Mouse (Mus musculus): ENCODE results near the gene Apoc2.
"Not testable (repeated sequence)": the region's sequence is repeated elsewhere in the genome, so short reads cannot be mapped to it uniquely, and the experiment has no call there.

Gene Apoc2

DNA sequence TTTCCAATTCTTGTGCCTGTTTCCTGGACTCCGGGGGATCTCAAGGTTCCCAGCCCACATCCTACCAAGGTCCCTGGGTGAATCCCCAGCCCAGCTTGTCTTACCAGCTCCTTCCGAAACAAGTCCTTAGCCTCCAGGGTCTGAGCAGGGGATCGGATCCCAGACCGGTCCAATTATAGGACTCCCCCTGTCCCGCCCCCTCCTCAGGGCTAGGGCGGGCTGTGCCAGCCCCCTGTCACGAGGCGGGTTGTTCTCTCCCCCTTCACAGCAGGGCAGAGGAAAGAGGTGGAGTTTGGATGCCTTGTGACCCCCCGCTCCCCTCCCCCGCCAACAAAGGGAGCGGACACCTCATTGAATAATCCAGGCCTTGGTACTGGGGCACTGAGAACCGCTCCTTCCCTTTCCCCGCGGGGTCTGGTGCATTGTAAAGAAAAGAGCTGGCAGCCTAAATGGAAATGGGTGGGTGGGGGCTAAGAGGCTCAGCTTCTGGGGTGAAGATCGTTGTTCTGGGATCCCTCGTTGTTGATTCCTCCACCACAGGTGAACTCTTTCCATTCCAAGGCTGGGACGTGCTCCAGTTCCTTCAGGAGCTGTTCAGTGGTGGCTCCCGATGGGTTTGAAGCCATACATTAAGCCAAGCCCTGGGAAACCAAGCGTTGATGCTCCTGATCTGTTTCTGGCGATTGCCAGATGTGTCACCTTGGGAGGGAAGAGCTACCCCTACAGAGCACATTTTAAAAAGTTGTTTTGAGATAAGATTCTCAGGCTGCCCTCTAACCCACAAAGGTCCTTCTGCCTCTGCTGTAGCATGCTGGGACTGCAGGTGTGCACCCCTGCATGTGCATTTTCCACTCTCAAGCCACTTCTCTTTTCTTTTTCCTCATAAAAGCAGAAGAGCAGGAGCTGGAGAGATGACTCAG lies 21.4 kb upstream of the Apoc2 start, which contains the start of gene Apoe:
TSS of gene Apoe (minus strand) at position 282 of the 920 bp plus-strand sequence.
- DNase-seq (ENCODE audit: low spot score), result no peak

- no peak for DNase-seq (ENCODE audit: low spot score)
These were observed 20.5 kb upstream of the Apoc2 start for GRCm38 (mm10) chr7:19697949-19698906.

GRCm38 (mm10) chr7:19696336-19696873 lies 18.7 kb upstream of the Apoc2 start:
- DNase-seq (ENCODE audit: low spot score), result no peak

DNA sequence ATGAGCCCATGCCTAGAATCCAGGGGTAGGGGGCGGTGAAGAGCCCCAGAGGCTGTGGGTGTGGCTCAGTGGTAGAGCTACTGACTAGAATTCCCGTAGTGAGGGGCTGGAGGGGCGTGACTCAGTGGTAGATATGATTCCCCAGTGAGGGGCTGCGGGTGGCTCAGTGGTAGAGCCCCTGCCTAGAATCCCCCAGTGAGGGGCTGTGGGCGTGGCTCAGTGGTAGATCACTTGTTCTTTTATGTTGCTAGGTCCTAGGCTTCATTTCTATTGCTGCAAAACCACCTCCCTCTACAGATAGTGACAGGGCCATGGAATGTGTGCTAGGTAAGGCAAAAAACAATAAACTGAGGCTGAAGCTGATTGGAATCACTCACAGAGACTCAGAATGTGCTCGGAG lies 18.1 kb upstream of the Apoc2 start:
- DNase-seq (ENCODE audit: low spot score), result no peak

- no peak for DNase-seq (ENCODE audit: low spot score)
These were observed 17.5 kb upstream of the Apoc2 start for GRCm38 (mm10) chr7:19695213-19695594.

DNA sequence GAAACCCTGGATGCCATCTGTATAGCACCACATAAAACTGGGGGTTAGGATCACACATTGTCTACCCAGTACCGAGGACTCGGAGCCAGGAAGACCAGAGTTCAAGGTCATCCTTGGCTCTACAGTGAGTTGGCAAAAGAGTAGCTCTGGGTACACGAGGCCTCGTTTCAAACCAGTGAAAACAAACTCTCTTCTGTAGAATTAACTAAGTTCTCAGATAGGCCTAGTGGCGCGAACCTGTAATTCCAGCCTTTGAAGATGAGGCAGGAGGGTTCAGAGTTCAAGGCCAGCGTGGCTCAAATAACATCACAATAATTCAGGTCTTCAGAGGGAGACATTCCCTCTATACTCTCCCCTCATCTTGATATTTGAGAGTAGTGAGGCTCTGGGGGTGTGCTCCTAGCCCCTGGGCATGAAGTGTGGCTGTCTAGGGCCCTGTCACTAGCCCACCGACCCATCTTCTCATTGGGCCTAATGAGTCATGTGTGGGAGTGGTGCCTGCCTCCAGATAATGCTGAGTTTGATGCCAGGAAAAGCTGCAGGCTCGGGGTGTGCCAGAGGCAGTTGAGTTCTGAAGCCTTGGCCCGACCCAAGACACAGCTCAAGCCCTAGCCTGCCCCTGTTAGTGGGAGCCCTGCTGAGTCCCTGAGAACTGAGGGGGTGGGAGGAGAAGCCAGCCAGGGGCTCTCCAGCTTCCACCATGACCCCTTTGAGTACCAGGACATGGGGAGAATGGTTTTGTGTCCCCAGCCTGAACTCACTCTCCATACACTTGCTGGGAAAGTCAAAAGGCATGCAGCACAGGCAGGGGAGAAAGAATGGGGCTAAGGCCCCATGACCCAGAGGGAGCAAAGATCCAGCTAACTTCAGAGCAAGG lies 16.8 kb upstream of the Apoc2 start:
- DNase-seq (ENCODE audit: low spot score), result no peak

- DNase-seq (ENCODE audit: low spot score), result no peak
These were observed 15.7 kb upstream of the Apoc2 start for GRCm38 (mm10) chr7:19693421-19693820.

- no peak for DNase-seq (ENCODE audit: low spot score)
These were observed 14.4 kb upstream of the Apoc2 start, which contains the start of gene Apoc1 for GRCm38 (mm10) chr7:19691873-19692865. TSS of gene Apoc1 (minus strand) at chr7:19692660.

DNA sequence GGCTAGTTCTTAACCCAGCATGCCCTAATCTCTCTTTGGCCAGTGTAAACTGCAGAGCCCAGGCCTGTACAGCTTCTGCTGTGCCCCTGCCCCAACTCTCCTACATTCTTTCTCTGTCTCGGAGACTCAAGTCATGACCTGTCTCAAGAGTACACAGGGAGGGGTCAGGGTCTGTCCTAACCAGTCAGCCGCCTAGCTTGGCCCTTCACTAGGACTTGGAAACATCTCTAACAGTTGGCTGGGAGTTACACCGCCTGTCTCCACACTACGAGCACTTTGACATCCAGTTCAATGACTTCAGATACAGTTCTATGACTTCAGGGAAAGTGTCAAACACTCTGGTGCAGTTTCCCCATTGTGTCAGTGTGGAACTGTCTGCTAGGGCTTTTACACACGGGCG lies 13.7 kb upstream of the Apoc2 start:
- DNase-seq (ENCODE audit: low spot score), result no peak

- no peak for DNase-seq (ENCODE audit: low spot score)
These were observed 13.1 kb upstream of the Apoc2 start for GRCm38 (mm10) chr7:19690845-19691244.

- no peak for DNase-seq (ENCODE audit: low spot score)
These were observed 10.9 kb upstream of the Apoc2 start for GRCm38 (mm10) chr7:19688611-19689010.

DNA sequence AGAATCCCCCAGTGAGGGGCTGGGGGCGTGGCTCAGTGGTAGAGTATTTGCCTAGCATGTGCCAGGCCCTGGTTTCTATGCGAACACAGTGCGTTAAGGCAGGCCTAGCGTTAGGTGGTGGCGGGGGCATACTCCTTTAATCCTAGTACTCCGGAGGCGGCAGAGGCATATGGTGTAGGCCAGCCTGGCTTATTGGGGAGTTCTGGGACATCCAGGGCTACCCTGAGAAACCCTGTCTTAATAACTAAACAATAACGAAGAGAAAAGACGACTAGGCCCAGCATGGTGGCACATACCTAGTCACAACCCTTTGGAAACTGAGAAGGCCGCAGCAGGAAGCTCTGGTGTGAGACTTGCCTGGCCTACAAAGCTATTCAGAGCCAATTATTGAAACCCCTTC lies 10.4 kb upstream of the Apoc2 start:
- no peak for DNase-seq (ENCODE audit: low spot score)

DNA sequence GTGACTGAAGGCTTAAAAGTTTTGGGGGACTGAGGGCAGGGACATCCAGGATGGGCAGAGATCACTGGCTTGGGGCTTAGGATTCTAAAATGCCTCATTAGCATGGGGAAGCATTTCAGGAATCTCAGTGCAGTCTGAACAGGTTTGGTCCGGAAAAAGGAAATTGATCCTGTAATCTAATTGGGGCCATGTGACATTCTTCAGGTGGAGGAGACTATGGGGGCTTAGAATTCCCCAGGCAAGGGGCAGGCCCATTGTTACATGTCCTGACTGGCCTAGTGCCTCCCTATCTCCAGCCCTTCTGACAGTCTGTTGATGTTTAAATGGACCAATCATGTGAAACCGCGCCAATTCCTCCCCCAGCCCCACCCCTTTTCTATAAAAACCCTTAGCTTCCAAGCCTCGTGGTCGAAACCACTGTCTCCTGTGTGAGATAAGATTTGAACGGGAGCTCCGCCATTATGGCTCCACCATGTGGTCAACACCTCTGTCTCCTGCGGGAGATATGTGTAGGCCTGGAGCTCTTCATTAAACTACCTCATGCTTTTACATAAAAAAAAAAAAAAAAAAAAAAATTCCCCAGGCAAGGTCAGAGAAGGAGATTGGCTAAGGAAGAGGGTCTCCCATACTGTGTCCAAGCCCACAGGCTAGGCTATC lies 9.3 kb upstream of the Apoc2 start:
- not testable (repeated sequence) for DNase-seq (ENCODE audit: low spot score)

GRCm38 (mm10) chr7:19686521-19686920 lies 8.8 kb upstream of the Apoc2 start:
- no peak for DNase-seq (ENCODE audit: low spot score)

GRCm38 (mm10) chr7:19685374-19685773 lies 7.6 kb upstream of the Apoc2 start:
- no peak for DNase-seq (ENCODE audit: low spot score)

GRCm38 (mm10) chr7:19683771-19684201 lies 6.0 kb upstream of the Apoc2 start:
- DNase-seq (ENCODE audit: low spot score), result no peak

- DNase-seq (ENCODE audit: low spot score), result no peak
These were observed 5.2 kb upstream of the Apoc2 start for GRCm38 (mm10) chr7:19682979-19683378.

- DNase-seq (ENCODE audit: low spot score), result no peak
These were observed 3.5 kb upstream of the Apoc2 start, which contains the start of the genes Gm44805 and Apoc4 for GRCm38 (mm10) chr7:19681202-19681694. TSS of gene Gm44805 (minus strand) at chr7:19681423. TSS of gene Apoc4 (minus strand) at chr7:19681479.

DNA sequence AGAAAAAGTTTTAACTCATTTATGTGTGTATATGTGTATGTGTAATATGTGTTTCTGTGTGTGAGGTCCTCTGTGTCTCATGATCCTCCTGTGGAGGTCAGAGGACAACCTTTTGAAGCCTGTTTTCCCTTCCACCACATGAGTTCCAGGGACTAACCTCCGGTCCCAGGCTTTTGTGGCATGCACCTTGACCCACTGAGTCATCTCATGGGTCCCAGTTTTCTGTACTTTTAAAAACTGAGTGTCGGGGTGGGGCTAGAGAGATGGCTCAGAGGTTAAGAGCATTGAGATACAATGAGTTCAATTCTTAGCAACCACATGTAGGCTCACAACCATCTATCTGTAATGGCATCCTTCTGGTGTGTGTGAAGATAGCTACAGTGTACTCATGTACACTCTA lies 3.0 kb upstream of the Apoc2 start:
- no peak for DNase-seq (ENCODE audit: low spot score)

Measured in urinary bladder, postnatal 10 days (tissue).